Mouse (Mus musculus) small intestine, adult 2 months (tissue): ENCODE measurements around the gene Nipal1. TPM values are rescaled to one million over a fixed set of nuclear protein-coding genes. Genes with fewer than 3 reads are reported as not detected.

Experiments used
- H3K27ac ChIP-seq: fragments of 200-500 bp; 2 replicates; pipeline ENCODE4 v1.5.1; 2012; ENCODE audit warnings: low read depth, low read length, control low read depth, inconsistent platforms; ENCODE audit not compliant: insufficient read depth
- H3K27me3 ChIP-seq: fragments of 200-500 bp; 2 replicates; pipeline ENCODE4 v1.6.1; 2012; ENCODE audit warnings: mild to moderate bottlenecking, moderate library complexity, low read length, inconsistent platforms; ENCODE audit not compliant: control insufficient read depth, insufficient read depth
- H3K36me3 ChIP-seq: fragments of 200-500 bp; 2 replicates; pipeline ENCODE4 v1.6.1; 2012; ENCODE audit warnings: mild to moderate bottlenecking, low read length, control low read depth, inconsistent platforms; ENCODE audit not compliant: control insufficient read depth, insufficient read depth
- H3K4me1 ChIP-seq: fragments of 200-500 bp; 2 replicates; pipeline ENCODE4 v1.6.1; 2012; ENCODE audit warnings: low read length, inconsistent platforms, mixed read lengths; ENCODE audit not compliant: control insufficient read depth, insufficient read depth, insufficient read length
- H3K4me3 ChIP-seq: fragments of 200-500 bp; 2 replicates; pipeline ENCODE4 v1.5.1; 2012; ENCODE audit warnings: low read depth, mild to moderate bottlenecking, control low read depth, inconsistent platforms, low read length, moderate library complexity
- CTCF ChIP-seq: fragments of 200-500 bp; IDR thresholded peaks from 2 replicates; pipeline ENCODE4 v1.5.1; 2012; ENCODE audit warnings: low read depth, mild to moderate bottlenecking, control low read depth, inconsistent platforms, low read length, moderate library complexity, mixed read lengths; ENCODE audit not compliant: insufficient replicate concordance, insufficient read length; ENCODE audit errors: extremely low read depth
- POLR2A ChIP-seq: fragments of 200-500 bp; IDR thresholded peaks from 2 replicates; pipeline ENCODE4 v1.6.1; 2012; ENCODE audit warnings: low read depth, mild to moderate bottlenecking, control low read depth, inconsistent platforms, low read length, moderate library complexity
- WGBS: fragments of 180-500 bp; shearing (Covaris S2); methylation state at CpG from one replicate; pipeline ENCODE4 v1.1.7; 2018; 5-methylcytosine and 5-hydroxymethylcytosine counted together
- polyA plus RNA-seq: library from polyadenylated mRNA; depleted of rRNA; stranded (reverse); fragments of >200 nt; gene quantifications from 2 replicates; pipeline ENCODE4 v1.2.3, GENCODE M21; 2012

Nipal1 gene
- polyA plus RNA-seq, 1 experiment: 6.5 TPM

DNA sequence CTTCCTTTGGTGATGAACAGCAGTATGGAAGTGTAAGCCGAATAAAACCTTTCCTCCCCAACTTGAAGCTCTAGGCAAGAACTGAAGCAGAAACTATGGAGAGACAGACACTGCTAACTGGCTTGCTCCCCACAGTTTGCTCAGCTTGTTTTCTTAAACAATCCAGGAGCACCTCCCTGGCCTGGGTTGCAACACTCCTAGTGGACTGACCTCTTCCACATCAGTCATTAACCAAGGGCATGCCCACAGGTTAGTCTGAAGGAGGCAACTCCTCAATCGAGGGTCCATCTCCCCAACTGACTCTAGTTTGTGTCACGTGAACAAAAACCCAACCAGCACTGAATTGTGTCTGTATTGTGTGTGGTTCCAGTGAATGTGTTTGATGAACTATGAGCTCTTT is 17.3 kb downstream of the Nipal1 start:
- no peak for TF ChIP-seq POLR2A
- TF ChIP-seq CTCF: no peak
- Histone ChIP-seq H3K27me3 (no peaks in the 10 kb centered on the region), H3K36me3 (peaks cover 28% of the 10 kb centered on the region), H3K4me1 (peaks cover 11% of the 10 kb centered on the region; the same call in 1 of the 2 replicates), H3K4me3 (no peak overlapping the region), H3K27ac (no peak overlapping the region)
- WGBS: 55% methylated on average over 3 of the region's 3 CpGs

- Histone ChIP-seq H3K4me1 (peaks cover 11% of the 10 kb centered on the region; the same call in 1 of the 2 replicates), H3K36me3 (peaks cover 30% of the 10 kb centered on the region), H3K27me3 (no peaks in the 10 kb centered on the region), H3K27ac (no peak overlapping the region), H3K4me3 (no peak overlapping the region)
- 43% methylated on average over 5 of the region's 5 CpGs for WGBS
- no peak for TF ChIP-seq POLR2A
- peak; percentile 73; the same call in 1 of the 2 replicates for TF ChIP-seq CTCF
These were observed 17.7 kb downstream of the Nipal1 start for GRCm38 (mm10) chr5:72665281-72665680.

- 87% methylated on average over 7 of the region's 7 CpGs for WGBS
- TF ChIP-seq CTCF (no peak), POLR2A (no peak)
- H3K27me3 ChIP-seq: no peaks in the 10 kb centered on the region
- peaks cover 3% of the 10 kb centered on the region; the same call in 1 of the 2 replicates for H3K4me1 ChIP-seq
- no peak overlapping the region for H3K27ac ChIP-seq
- H3K4me3 ChIP-seq: no peak overlapping the region
- H3K36me3 ChIP-seq: peaks cover 34% of the 10 kb centered on the region
These were observed 18.8 kb downstream of the Nipal1 start for GRCm38 (mm10) chr5:72666428-72666827.

DNA sequence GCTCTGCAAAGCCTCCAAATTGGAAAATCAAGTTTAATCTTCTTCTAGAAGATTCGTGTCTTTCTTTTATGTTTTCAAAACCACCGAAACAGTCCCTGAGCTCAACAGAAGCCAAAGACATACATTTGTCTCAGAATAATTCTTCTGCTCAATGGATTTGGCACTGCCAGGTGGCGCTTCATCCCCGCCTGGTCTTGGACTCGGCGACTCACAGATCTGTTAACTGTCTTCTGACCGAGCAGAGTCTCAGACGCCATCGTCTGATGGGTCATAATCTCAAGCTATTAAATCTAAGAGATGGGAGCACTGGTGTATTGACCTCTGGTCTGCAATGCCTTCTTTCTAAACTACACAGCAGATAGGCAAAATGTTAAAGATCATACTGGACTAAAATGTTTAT is 20.8 kb downstream of the Nipal1 start:
- H3K27ac ChIP-seq: no peak overlapping the region
- H3K4me1 ChIP-seq: peaks cover 3% of the 10 kb centered on the region; the same call in 1 of the 2 replicates
- no peaks in the 10 kb centered on the region for H3K27me3 ChIP-seq
- peaks cover 28% of the 10 kb centered on the region for H3K36me3 ChIP-seq
- WGBS: 76% methylated on average over 9 of the region's 9 CpGs
- H3K4me3 ChIP-seq: no peak overlapping the region
- TF ChIP-seq CTCF (no peak), POLR2A (no peak)

DNA sequence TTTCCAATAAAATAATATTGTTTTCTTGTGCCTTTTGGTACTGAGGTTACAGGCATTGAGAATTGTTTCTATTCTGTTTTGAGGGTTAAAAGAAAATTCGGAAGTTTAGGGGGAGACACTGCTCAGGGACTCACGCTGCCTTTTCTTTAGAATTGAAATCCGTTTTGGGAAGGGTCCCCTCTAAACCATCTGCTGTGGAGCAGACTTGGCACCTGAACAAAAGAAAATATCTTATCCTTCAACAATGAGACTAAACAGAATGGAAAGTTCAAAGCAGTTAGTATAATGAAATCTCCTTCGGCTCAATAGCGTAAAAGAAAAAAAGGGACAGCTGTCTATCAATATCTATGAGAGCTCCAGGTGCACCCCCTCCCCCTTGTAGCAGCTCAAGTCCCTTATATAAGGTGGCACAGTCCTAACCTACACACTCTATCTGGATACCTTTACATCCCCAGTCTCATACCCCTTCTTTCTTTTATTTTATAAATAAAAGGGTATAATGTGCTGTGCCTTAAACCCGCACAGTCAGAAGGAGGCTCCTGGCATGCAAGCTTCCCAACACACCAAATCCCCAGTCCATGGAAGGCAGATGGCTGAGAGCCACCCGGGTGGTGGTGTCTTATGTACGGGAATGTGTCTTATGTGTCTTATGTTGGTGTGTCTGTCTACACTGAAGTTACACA is 23.6 kb downstream of the Nipal1 start:
- H3K27me3 ChIP-seq: no peaks in the 10 kb centered on the region
- WGBS: 76% methylated on average over 8 of the region's 8 CpGs
- H3K36me3 ChIP-seq: peaks cover 23% of the 10 kb centered on the region
- H3K4me1 ChIP-seq: no peaks in the 10 kb centered on the region
- no peak overlapping the region for H3K27ac ChIP-seq
- no peak overlapping the region for H3K4me3 ChIP-seq
- no peak for TF ChIP-seq POLR2A
- no peak for TF ChIP-seq CTCF

GRCm38 (mm10) chr5:72674994-72675542 is 27.5 kb downstream of the Nipal1 start:
- Histone ChIP-seq H3K36me3 (peaks cover 7% of the 10 kb centered on the region), H3K27ac (no peak overlapping the region), H3K4me3 (no peak overlapping the region), H3K27me3 (no peaks in the 10 kb centered on the region), H3K4me1 (no peaks in the 10 kb centered on the region)
- TF ChIP-seq CTCF (no peak), POLR2A (no peak)
- 32% methylated on average over 9 of the region's 9 CpGs for WGBS

DNA sequence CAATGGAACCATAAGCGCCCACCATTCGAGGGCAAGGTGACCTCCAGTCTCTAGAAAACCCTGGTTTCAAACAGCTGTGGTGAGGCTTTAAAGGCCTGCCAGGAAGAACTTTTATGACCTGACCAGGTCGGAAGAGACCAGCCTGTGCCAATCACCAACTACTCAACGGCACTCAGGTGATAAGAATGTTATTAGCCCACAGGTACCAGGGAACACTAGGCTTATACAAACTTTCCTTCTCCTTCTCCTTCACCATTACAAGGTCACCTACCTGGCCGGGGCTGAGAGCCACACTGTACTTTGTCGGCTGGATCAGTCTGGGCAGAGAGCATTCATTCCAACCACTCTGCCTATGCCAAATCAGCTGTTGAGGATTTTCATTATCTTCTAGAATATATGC is 33.9 kb downstream of the Nipal1 start:
- Histone ChIP-seq H3K36me3 (no peaks in the 10 kb centered on the region), H3K27me3 (no peaks in the 10 kb centered on the region), H3K27ac (no peak overlapping the region), H3K4me1 (peaks cover 4% of the 10 kb centered on the region; the same call in 1 of the 2 replicates), H3K4me3 (no peak overlapping the region)
- WGBS: 27% methylated on average over 6 of the region's 6 CpGs
- TF ChIP-seq CTCF (no peak), POLR2A (no peak)

GRCm38 (mm10) chr5:72689556-72689955 is 42.0 kb downstream of the Nipal1 start:
- Histone ChIP-seq H3K36me3 (no peaks in the 10 kb centered on the region), H3K4me3 (no peak overlapping the region), H3K4me1 (no peaks in the 10 kb centered on the region), H3K27me3 (no peaks in the 10 kb centered on the region), H3K27ac (no peak overlapping the region)
- 92% methylated on average over 7 of the region's 7 CpGs for WGBS
- TF ChIP-seq POLR2A: no peak
- TF ChIP-seq CTCF: no peak
